Mouse (Mus musculus) left cerebral cortex, adult 8-10 months (tissue): Measurements from ENCODE around the gene Fdps. TPM values are rescaled to one million over a fixed set of nuclear protein-coding genes. Genes with fewer than 3 reads are reported as not detected.

Experiments
- total RNA-seq, 4 experiments: library from RNA; stranded (reverse); gene quantifications; 2 replicates each; pipeline ENCODE4 v1.2.4; 2022

Fdps gene
- total RNA-seq, 4 experiments from 2014 or later = 84.4 to 129 (median 100) TPM

Other genes starting within 250 kb of the Fdps start
- 10 to 100 TPM; 21.4 to 25.6 (median 23.9) TPM for gene Msto1, start 188.0 kb downstream of the Fdps start, total RNA-seq
- gene Ash1l, start 151.3 kb downstream of the Fdps start, total RNA-seq = 100 to 1,000 TPM in 1 of 4 experiments, 10 to 100 TPM in 3; 85.3 to 102 (median 91.4) TPM
- gene Dap3, start 150.8 kb downstream of the Fdps start, total RNA-seq = 100 to 1,000 TPM in 2 of 4 experiments, 10 to 100 TPM in 2; 87.3 to 110 (median 103) TPM
- 100 to 1,000 TPM; 170 to 198 (median 187) TPM for gene Rusc1, start 8.6 kb downstream of the Fdps start, total RNA-seq
- gene Gm43738, start 860 bp downstream of the Fdps start, total RNA-seq = under 1 TPM in 1 of 4 experiments, not detected in 3; 0.21 TPM
- gene Pklr, start 34.2 kb upstream of the Fdps start, total RNA-seq = not detected
- gene Hcn3, start 58.2 kb upstream of the Fdps start, total RNA-seq = 10 to 100 TPM; 12.3 to 18.2 (median 17.0) TPM
- gene Clk2, start 62.8 kb upstream of the Fdps start, total RNA-seq = 10 to 100 TPM; 41.2 to 45.3 (median 42.5) TPM
- gene Scamp3, start 75.5 kb upstream of the Fdps start, total RNA-seq = 10 to 100 TPM; 58.5 to 69.8 (median 63.9) TPM
- 10 to 100 TPM; 47.2 to 58.2 (median 52.3) TPM for gene Fam189b, start 81.2 kb upstream of the Fdps start, total RNA-seq
- gene Gba, start 101.0 kb upstream of the Fdps start, total RNA-seq = 10 to 100 TPM; 52.5 to 62.4 (median 56.1) TPM
- gene Thbs3, start 113.2 kb upstream of the Fdps start, total RNA-seq = 10 to 100 TPM; 14.2 to 24.3 (median 22.2) TPM
- 100 to 1,000 TPM in 2 of 4 experiments, 10 to 100 TPM in 2; 95.4 to 105 (median 99.8) TPM for gene Mtx1, start 125.1 kb upstream of the Fdps start, total RNA-seq
- gene Muc1, start 127.1 kb upstream of the Fdps start, total RNA-seq = 1 to 10 TPM in 1 of 4 experiments, under 1 TPM in 3; 0.36 to 1.5 (median 0.67) TPM
- gene Krtcap2, start 144.0 kb upstream of the Fdps start, total RNA-seq = 10 to 100 TPM; 70.4 to 91.2 (median 83.7) TPM
- gene Trim46, start 144.3 kb upstream of the Fdps start, total RNA-seq = 10 to 100 TPM; 66.2 to 74.6 (median 68.4) TPM
- 10 to 100 TPM; 51.6 to 64.2 (median 54.6) TPM for gene Dpm3, start 157.4 kb upstream of the Fdps start, total RNA-seq
- 10 to 100 TPM; 38.0 to 48.9 (median 45.5) TPM for gene Slc50a1, start 168.6 kb upstream of the Fdps start, total RNA-seq
- 1 to 10 TPM; 5.6 to 8.8 (median 6.8) TPM for gene Efna1, start 179.2 kb upstream of the Fdps start, total RNA-seq
- gene Efna3, start 221.0 kb upstream of the Fdps start, total RNA-seq = 10 to 100 TPM; 50.1 to 61.2 (median 55.3) TPM
- under 1 TPM in 3 of 4 experiments, not detected in 1; 0.22 to 0.46 (median 0.30) TPM for gene Efna4, start 236.1 kb upstream of the Fdps start, total RNA-seq
- gene Adam15, start 248.0 kb upstream of the Fdps start, total RNA-seq = 100 to 1,000 TPM; 104 to 122 (median 108) TPM